Mouse (Mus musculus) skeletal muscle tissue, adult 2 months (tissue): ENCODE data around the gene Eif1b.

Experiments
- DNase-seq: peaks from one replicate; pipeline ENCODE4 v3.0.0-alpha.2; 2012; ENCODE audit warnings: low read depth, low spot score

Gene Eif1b

DNA sequence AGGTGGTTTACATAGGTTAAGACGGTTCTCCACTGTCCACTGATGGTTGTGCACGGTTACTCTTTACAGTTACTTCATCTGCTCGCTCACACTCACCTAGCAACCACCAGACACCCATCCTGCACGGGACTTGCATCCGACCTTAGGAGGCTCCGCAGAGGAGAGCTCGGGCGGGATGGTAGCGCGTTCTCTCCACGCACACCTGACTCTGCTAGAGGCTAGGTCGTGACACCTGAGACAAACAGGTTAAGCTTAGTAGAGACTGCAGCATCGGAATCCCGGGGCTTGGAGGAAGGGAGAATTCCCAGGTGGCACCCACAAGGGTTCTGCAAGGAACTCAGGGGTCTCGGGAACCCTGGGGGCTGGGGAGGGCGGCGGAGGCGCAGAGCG is at the start of gene Eif1b:
Gene Eif1b (plus strand): TSS at position 223 of the 390 bp plus-strand sequence.
- DNase-seq = peak; percentile 13

DNA sequence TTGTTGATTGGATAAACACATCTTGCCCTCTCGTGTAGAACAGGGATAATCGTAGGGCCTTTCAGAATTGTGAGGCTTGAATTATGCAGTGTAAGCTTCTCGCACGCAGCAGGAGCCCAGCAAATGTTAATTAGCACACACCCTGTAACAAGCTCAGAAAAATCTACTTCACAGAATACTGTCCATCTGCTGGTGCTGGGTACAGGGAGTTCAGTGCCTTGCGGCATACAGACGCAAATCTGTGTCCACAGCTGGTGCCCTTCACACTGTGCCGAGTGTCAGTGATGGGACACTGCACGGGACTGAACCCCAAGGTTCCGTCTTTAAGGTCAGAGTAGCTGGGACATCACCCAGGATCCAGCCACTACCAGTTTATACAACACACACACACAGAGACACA is 47.4 kb upstream of the Eif1b start:
- DNase-seq = no peak

DNA sequence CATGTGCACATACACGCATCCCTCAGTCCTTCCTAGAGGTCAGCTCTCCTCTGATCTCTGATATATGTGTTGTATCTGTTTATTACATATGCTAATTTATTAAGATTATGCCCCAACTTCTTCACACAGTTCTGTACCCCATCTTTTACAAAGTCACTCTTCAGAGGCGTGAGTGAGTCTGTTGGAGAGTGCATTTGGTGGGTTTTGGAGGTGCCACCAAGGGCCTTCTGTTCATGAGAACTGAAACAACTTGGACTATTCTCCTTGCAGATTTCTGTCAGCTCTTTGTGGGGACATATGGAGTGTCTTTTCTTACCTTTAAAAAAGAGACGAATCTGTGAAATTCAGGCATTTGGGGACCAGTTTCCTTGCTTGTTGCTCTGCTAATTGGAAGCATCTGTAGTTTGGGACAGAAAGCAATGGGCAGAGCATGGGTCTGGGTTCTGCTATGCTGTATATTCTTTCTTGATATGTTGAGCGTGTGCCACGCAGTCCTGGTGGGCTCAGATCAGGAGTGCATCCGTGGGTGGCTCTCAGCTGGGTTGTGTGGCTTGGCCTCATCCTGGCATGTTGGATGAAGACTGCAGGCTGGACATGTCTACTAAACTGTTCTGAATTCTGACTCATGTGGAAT is 42.2 kb upstream of the Eif1b start:
- DNase-seq = no peak

DNA sequence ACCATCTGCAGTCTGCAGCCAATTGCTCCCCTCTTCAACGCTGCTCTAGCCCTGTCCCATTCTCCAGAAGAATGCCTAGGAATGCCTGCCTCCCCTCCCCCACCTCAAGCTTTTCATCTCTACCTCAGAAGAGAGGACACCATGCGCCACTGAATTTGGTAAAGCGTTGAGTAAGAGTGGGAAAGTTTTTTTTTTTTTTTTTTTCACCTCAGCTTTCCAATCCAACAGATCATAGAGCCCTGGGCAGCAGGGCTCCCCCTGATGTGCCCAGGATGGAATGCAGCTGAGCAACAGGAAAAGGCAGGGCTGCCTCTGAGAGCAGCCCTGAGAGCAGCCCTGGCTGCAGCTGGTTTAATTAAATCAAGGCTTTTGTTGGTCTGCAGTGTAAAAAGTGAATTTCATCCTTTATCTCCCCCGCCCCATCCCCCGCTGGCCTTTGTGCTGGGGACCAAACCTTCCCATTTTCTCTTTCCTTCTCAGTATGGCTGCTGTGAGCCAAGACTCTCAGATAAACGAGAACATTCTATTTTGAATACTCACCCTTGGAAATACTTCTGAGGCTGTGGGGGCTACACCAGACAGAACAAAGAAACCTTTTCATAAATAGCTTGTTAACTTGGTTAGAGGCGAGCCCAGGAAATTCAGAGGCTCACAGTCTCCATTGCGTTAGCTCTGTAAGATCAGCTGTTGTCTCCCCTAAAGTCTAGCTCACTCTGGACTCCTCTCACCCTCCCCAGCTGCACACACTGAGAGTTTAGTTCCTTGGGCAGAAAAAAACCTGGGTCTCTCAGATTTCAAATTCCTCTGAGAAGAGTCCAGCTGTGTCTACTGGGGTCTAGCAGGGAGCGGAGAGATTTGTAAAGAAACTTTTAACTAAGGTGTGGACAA is 36.0 kb upstream of the Eif1b start:
- no peak for DNase-seq

DNA sequence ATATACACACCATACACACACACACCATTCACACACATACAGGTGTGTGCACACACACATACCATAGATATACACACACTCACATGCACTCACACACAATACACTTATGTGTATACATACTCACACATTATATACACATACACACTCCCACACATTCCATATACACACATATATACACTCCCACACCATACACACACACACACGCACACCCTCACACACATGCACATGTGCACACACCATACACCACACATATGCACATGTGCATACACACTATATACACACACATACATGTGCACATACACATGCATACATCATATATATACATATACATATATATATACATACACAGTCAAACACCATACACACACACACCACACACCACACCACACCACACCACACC is 21.6 kb upstream of the Eif1b start:
- DNase-seq = no peak

DNA sequence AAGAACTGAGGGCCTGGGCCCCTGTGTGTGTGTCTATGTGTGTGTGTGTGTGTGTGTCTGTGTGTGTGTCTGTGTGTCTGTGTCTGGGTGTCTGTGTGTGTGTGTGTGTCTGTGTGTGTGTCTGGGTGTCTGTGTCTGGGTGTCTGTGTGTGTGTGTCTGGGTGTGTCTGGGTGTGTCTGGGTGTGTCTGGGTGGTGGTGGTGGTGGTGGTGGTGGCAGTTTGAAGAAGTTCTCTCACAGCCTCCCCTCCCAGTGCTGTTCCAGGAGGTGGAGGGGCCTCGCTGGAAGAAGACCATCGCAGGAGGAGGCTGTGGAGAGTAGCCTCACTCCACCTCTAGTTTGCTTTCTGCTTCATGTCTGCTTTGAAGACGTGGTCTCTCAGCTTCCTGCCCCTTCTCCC is 10.4 kb upstream of the Eif1b start:
- no peak for DNase-seq

DNA sequence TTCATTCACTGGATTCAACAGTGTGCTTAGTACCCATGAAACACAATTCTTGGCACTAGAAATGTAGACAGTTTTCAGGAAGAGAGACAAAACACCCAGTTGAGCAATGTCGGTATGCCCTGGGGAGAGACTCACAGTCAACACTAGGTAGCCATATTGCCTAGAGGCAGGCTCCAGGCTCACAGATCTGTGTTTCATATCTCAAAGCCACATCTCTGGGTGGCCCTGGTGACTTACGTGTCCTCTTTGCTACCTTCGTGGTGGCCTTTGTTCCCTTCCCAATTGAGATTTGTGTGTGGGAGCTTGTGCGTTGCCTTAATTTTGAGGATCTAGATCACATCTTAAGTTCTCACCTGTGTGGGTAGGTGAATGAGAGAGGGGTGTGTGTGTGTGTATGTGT is 9.7 kb upstream of the Eif1b start:
- DNase-seq = no peak

DNA sequence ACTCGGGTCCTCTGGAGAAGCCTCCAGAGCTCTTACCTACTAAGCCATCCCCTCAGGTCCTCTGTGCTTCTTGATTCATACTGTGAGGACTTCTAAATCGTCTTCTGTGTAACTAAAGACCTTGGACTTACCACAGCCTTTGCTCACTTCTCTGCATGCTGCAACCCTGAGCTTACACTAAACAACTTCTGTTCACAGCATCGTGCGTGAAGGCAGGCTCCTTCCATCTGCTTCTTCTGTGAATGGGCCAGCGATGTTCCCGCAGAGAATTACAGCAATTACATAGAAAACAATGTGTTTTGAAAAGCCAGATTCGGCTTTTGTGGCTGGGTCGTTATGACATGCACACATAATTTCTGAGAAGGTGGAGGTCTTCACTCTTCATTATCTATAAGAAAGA is 8.9 kb upstream of the Eif1b start:
- DNase-seq = no peak

DNA sequence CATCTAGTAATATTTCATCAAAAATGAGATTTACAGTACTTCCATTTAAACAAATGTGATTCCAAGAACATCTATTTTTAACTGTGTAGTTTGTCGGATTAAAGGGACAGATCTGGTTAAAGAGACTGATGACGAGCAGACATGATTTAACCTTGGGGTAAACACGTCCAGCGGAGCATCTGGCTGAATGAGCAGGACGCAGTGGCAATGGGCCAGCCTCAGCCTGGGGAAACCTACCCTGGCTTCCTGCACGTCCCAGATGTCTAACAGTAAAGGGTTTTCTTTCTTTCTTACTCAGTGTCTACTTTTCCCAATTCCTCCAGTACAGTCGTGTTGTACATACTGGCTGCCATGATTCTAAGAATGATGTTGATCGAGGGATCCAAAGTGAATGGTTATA is 5.0 kb upstream of the Eif1b start:
- DNase-seq = no peak

DNA sequence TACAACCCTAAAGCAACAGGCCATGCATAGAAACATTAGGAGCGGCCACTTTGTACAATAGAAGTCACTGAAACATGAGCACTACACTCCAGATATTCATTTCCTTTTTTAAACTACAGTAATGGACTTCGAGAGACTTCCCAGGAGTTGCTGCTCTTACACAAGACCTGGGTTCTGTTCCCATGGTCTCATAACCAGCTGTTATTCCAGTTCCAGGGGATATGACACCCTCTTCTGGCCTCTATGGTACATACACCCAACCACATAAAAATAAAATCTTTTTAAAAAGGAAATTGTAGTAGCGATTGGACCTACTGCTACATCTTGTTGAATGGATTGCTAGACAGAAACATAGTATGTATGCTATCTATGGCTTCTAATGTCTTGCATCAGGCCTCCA is 523 bp upstream of the Eif1b start:
- no peak for DNase-seq

DNA sequence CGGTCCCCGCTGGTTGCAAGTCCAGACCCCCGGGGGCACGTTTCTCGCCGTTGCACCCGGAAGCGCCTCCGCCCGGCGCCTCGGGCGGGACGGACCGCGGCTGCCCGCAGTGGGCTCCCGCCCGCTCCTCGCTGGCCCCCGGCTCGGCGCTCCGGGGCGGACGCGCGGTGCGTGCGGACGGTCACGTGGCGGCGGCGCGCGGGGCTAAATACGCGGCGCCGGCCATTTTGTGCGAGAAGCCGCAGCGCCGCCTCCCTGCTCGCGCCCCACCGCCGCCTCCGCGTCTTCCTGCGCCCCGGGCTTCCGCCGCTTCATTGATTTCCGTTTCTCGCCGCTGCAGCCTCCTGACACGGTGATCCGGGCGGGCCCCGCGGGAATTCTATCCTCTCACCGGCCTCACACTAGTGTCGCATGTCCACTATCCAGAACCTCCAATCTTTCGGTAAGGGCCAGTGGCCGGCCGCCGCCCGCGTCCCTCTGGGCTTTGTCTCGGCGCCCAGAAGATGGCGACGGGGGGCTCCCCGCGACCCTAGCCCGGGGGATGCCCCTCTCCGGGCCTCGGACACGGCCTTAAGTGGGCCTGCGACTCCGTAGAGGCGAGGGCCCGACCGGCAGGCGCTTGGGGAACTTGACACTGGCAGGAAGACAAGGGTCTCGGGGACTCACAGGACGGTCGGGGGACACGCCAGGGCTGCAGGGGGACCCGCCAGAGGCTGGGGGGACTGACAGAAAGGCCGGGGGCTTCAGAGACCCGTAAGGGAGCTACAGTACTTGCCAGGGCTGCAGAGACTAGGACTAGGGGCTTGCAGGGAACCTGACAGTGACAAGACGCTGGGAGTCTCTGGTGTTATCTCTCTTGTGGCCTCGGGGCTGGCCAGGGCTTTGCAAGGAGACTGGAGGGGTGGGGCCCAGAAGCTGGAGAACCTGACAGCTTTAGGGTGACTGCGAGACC is 644 bp downstream of the Eif1b start:
- DNase-seq = peak; percentile 69

DNA sequence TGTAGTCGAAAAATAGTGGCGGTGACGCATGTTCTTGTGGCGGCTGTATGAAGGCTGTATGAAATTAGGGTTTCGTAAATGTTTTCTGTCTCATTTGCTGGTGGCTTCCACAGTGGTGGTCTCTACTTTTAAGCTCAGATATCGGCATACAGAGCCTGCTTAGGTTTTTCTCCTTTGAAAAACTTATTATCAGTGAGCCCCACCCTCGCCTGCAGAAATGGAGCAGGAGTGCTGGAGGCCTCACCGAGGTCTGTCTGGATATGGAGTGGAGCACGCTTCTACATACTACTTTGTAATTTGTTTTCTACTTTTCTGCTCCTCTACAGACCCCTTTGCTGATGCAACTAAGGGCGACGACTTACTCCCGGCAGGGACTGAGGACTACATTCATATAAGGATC is 1.7 kb downstream of the Eif1b start:
- no peak for DNase-seq

DNA sequence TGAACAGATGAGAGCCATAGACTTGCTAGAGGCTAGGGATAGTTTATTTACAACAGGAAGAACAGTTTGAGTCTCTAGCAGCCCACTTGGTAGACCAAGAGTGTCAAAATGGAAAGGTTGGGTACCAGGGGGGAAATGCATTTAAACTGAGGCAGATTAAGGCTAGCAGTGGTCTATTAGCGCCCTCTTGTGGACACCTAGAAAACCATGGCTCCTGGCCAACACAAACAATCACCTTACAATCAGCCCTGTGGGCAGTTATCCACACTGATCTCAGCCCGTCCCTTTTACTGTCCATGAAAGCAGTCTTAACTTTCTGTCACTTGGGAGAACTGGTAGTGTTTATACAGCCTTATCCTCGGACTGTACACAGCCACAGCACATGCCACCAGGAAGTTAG is 4.7 kb downstream of the Eif1b start:
- DNase-seq = peak; percentile 51

DNA sequence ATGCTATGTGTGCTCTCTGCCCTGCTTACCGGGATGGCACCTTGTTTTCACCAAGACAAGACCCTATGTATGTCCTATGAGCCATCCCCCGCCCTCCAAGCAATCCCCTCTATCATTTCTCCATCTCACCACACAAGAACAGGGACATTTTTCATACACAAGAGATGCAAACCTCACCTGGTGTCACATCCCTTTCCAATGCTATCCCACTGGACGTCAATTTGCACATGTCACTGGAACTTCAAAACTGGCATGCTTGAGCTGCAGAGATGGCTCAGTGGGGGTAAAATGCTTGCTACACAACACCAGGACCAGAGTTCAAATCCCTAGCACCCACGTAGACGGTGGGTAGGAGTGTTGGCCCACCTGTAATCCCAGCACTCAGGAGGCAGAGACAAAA is 6.0 kb downstream of the Eif1b start:
- DNase-seq = no peak

DNA sequence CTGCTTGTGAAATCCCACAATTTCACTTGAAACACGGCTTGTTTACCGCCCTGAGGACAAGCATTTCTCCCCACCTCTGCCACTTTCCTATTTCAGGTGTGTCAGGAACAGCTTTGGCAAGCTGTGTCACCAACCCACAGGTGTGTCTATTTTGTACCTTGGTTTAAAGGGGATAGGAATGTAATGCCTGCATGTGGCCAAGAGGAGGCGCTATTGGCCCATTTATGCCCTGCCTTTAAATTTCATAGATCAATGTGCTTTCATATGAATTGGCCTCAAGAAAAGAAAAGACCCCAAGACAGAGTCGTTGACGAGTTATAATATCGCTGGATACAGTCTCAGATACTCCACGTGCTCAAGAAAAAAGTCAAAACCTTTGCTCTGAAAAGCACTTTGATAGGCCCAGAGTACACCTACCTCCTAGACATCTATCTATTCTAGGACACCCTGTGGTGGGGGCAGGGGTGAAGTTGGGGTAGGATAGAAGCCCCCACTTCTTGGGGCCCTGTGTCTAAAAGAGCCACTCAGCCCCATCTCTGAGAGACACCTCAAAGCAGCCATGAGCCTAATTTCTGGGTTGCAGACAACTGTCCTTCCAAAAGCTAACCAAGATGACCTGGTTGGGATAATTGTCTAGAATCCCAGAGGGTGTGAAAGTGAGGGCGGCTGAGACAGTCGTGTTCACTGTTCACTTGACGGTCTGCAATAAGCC is 9.3 kb downstream of the Eif1b start:
- no peak for DNase-seq

DNA sequence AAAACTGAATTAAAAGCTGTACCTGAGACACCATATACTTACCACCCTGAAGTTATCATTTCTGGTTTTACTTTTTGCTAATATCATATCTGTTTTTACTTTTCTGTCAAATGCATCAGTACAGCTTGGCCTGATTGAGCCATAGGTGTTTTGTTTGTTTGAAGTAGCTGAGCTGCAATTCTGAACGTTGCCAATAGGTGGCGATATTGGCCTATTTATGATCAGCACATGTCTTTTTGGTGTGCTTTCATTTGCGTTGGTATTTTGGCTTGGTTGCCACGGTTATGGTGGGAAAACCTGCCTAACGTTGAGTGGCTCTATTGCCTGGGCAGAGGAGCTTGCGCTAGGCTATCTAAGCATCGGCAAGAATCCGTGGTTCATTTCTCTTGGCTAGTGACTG is 10.0 kb downstream of the Eif1b start:
- peak; percentile 69 for DNase-seq

DNA sequence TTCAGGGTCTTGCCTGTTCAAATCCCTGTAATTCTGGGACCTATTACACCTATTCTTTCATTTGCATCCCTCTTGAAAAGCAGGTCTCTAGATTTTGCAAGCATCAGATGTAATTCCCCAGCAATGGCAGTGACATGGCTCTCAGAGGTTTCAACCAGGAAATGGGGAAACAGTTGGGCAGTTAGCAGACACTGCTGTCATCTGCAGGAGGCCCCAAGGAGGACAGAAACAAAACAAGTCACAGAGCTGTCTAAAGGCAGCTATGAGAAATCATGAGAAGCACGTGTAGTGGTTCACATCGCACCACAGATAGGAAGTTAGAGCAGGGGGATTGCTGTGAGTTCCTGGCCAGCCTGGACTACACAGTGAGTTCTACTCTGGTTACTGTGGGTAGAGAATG is 12.4 kb downstream of the Eif1b start:
- no peak for DNase-seq

DNA sequence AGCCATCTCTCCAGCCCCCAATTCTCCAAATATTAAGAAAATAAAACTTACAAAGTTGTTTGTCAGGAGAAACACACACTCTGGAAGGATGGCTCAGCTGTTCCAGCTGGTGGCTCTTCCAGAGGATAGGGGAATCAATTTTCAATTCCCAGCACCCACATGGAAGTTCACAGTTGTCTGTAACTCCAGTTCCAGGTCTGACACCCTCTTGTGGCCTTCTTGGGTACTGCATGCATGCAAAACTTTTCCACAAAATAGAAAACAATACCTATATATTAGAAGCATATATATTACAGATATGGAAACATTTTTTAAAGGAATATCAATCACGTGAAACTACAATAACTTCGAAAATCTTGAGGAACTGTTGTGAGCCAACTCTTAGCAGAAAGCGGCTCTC is 19.7 kb downstream of the Eif1b start:
- DNase-seq = no peak

DNA sequence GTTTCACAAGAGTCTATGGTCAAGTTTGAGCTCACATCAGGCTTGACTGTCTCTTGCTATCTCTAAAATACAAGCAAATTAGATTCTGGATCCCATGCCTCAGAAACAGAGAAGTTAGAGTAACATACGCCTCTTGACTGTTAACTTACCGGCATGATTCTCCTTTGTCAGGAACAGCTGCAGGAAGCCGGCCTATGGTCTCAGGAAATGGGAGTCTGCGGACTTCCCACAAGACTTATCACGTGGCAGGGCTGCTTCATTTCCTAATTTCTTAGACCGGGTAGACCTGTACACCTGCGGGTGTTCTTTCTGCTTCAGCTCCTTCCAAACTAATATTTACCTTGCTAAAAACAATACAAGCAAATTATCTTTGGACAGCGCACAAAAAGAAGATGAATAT is 24.7 kb downstream of the Eif1b start:
- DNase-seq = no peak

DNA sequence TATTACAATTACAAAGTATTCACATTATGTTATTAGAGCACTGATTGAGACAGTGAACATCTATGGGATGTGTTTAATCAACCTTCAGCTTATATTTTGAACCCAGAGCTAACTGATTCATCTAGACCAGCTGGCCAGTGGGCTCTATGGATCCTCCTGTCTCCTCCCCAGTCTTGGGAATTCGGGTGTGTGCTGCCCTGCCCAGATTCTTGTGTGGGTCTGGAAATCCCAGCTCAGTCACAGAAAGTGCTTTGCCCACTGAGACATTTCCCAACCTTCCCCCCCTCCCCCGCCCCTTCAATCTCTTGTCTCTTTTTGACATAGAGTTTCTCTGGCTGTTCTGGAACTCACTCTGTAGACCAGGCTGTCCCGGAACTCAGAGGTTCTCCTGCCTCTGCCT is 26.9 kb downstream of the Eif1b start:
- no peak for DNase-seq

DNA sequence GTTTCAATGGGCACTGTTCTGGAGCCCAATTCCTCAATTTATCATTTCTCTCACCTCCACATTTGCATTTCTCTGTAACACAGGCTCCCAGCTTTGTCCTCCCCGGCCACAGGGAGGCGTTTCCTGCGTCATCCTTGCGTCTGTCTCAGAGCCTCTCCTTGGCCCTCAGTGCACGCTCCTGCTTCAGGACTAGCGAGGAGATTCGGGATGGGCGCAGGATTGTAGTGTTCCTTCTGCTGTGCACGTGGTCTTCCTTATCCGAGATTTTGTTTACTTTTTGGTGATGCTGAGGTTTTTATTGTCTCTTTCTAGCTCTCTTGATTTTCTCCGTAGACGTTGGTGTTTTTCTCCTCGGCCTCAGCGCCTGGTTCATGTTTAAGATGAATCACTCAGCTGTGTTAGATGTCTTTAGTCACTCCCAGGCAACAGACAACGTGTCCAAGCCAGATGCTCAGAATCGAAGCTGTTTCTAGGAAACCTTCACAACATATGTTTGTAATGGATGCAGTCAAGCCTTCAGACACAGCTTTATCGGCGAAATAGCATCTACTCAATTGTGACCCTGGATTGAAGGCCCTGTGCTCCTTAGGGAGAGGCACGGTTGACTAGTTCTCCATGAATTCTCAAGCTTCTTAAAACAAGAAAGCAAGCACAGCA is 27.6 kb downstream of the Eif1b start:
- DNase-seq = no peak
